Mouse (Mus musculus) limb, embryonic 11.5 days (tissue): ENCODE measurements around the gene Nit2. TPM values are rescaled to one million over a fixed set of nuclear protein-coding genes. Genes with fewer than 3 reads are reported as not detected.

Experiments
- ATAC-seq: fragments of 200-750 bp; cut with Nextera tagmentation; 2 replicates; pipeline ENCODE4 v1.8.0; 2017; ENCODE audit warnings: low read depth; ENCODE audit not compliant: insufficient number of reproducible peaks, low FRiP score, low TSS enrichment
- DNase-seq: peaks from one replicate; pipeline ENCODE4 v3.0.0-alpha.2; 2015; ENCODE audit warnings: low spot score
- H3K27ac ChIP-seq: fragments of 300-500 bp; sonication (generic); replicated peaks from 2 replicates; pipeline ENCODE4 v1.5.1; 2014; ENCODE audit warnings: low read depth, mild to moderate bottlenecking, low read length
- H3K27me3 ChIP-seq: fragments of 300-500 bp; sonication (generic); 2 replicates; pipeline ENCODE4 v1.6.1; 2014; ENCODE audit warnings: mild to moderate bottlenecking, low read length, mixed read lengths; ENCODE audit not compliant: control insufficient read depth, insufficient read depth
- H3K36me3 ChIP-seq: fragments of 300-500 bp; sonication (generic); 2 replicates; pipeline ENCODE4 v1.6.1; 2014; ENCODE audit warnings: mild to moderate bottlenecking, low read length, moderate library complexity, mixed read lengths; ENCODE audit not compliant: control insufficient read depth, insufficient read depth
- H3K4me1 ChIP-seq: fragments of 300-500 bp; sonication (generic); 2 replicates; pipeline ENCODE4 v1.6.1; 2014; ENCODE audit warnings: low read length, mixed read lengths; ENCODE audit not compliant: control insufficient read depth, insufficient read depth
- H3K4me2 ChIP-seq: fragments of 300-500 bp; sonication (generic); 2 replicates; pipeline ENCODE4 v1.6.1; 2014; ENCODE audit warnings: low read depth, mild to moderate bottlenecking, moderate library complexity; ENCODE audit not compliant: severe bottlenecking
- H3K4me3 ChIP-seq: fragments of 300-500 bp; sonication (generic); 2 replicates; pipeline ENCODE4 v1.5.1; 2014; ENCODE audit warnings: low read depth, low read length
- H3K9ac ChIP-seq: fragments of 300-500 bp; sonication (generic); 2 replicates; pipeline ENCODE4 v1.6.1; 2014; ENCODE audit warnings: mild to moderate bottlenecking, low read length
- H3K9me3 ChIP-seq: fragments of 300-500 bp; sonication (generic); 2 replicates; pipeline ENCODE4 v1.6.1; 2016; ENCODE audit warnings: low read length; ENCODE audit not compliant: control insufficient read depth
- WGBS: fragments of 180-500 bp; shearing (Covaris S2); extraction: QIAGEN DNeasy Blood & Tissue Kit; methylation state at CpG from one replicate; pipeline ENCODE4 v1.1.7; 2014; 5-methylcytosine and 5-hydroxymethylcytosine counted together
- polyA plus RNA-seq: library from polyadenylated mRNA; unstranded; fragments of >200 nt; fragmentation: Nextera tagmentation; extraction: Ambion mirVana; gene quantifications from 2 replicates; pipeline ENCODE4 v1.2.1, GENCODE M21; 2014

Nit2 gene
- 70.0 and 71.5 TPM in 2 replicates for polyA plus RNA-seq

- ATAC-seq (peak; percentile 99), DNase-seq (peak; percentile 97)
- peak within 1 kb of the TSS; percentile 85 for H3K27ac ChIP-seq
- H3K27me3 ChIP-seq = no peaks in the 10 kb centered on the region
- no peaks in the 10 kb centered on the region for H3K36me3 ChIP-seq
- WGBS = under 1% methylated on average over 58 of the region's 58 CpGs
- peak within 1 kb of the TSS; percentile 84 for H3K4me3 ChIP-seq
- no peaks in the 10 kb centered on the region for H3K4me1 ChIP-seq
- H3K9ac ChIP-seq = peak within 1 kb of the TSS; percentile 80
- H3K4me2 ChIP-seq = peak within 1 kb of the TSS; percentile 71
- no peaks in the 10 kb centered on the region for H3K9me3 ChIP-seq
Measured at GRCm38 (mm10) chr16:57166611-57167513, at the start of gene Nit2. TSS of gene Nit2 (minus strand) at chr16:57167341.

DNA sequence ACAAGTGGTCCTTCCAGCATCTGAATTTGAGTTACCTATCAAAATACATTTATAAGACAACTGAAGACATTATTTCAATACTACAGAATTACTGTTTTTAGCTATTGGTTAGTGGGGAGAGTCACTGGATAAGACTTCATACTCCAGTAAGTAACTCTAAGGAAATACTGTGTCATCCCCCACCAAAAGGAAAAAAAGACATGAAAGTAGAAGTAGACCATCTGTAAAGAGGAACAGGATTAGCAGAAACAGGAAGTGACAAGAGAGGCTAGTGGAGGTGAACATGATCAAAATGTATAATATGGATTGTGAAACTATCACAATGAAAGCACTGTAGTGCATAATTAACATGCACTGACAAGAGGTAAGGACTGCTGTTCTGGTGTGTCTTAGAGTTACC is 48.8 kb upstream of the Nit2 start:
- DNase-seq (no peak), ATAC-seq (no peak)
- Histone ChIP-seq H3K4me1 (no peaks in the 10 kb centered on the region), H3K9me3 (no peaks in the 10 kb centered on the region), H3K4me2 (no peak overlapping the region), H3K4me3 (no peak overlapping the region), H3K9ac (no peak overlapping the region), H3K36me3 (peaks cover 2% of the 10 kb centered on the region; the same call in 1 of the 2 replicates), H3K27ac (no peak overlapping the region), H3K27me3 (no peaks in the 10 kb centered on the region)

DNA sequence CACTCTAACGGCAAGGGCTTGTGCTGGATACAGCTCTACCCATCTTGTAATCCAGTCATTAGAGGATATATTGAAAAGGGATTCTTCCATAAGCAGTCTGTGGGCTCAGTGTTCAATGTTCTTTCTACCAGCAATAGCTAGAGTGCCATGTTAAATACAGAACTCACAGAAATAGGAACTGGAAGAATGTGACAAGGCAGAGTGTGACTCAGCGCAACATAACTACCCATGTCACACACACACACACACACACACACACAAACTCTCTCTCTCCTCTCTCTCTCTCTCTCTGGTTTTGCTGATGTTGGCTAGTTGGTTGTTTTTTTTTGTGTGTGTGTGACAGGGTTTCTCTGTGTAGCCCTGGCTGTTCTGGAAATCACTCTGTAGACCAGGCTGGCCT is 43.9 kb upstream of the Nit2 start:
- Histone ChIP-seq H3K4me2 (no peak overlapping the region), H3K9ac (no peak overlapping the region)
- WGBS = 94% methylated on average over 2 of the region's 2 CpGs

GRCm38 (mm10) chr16:57208342-57208741 is 41.2 kb upstream of the Nit2 start:
- H3K4me2 ChIP-seq = no peak overlapping the region
- H3K9me3 ChIP-seq = no peaks in the 10 kb centered on the region
- no peak overlapping the region for H3K9ac ChIP-seq
- DNase-seq (no peak), ATAC-seq (no peak)
- H3K27ac ChIP-seq = no peak overlapping the region
- H3K27me3 ChIP-seq = no peaks in the 10 kb centered on the region
- peaks cover 2% of the 10 kb centered on the region; the same call in 1 of the 2 replicates for H3K36me3 ChIP-seq
- 86% methylated on average over 2 of the region's 2 CpGs for WGBS
- H3K4me1 ChIP-seq = no peaks in the 10 kb centered on the region
- no peak overlapping the region for H3K4me3 ChIP-seq

More for the DNA sequence above, 43.9 kb upstream of the Nit2 start:
- Histone ChIP-seq H3K36me3 (peaks cover 2% of the 10 kb centered on the region; the same call in 1 of the 2 replicates), H3K4me3 (no peak overlapping the region), H3K9me3 (no peaks in the 10 kb centered on the region), H3K27me3 (no peaks in the 10 kb centered on the region), H3K4me1 (no peaks in the 10 kb centered on the region), H3K27ac (no peak overlapping the region)
- DNase-seq = no peak
- no peak for ATAC-seq

DNA sequence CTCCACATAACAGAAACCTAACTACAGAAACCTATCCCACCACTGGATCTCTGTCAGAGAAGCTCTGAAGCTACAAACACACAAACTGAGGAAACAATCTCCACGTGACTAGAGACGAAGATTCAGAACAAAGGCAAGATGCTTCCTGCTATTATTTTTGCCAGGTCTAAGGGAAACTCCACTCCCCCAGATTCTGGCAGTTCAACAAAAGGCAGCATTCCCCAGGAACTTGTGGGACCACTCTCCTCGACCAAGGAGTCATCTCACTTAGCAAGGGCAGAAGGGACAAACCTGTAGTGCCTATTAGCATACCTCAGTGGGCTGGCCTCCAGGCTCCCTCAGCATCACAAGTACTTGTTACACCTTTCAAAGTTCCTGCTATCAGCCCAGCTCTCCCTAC is 30.1 kb upstream of the Nit2 start:
- H3K9me3 ChIP-seq = no peaks in the 10 kb centered on the region
- H3K27ac ChIP-seq = no peak overlapping the region
- no peak overlapping the region for H3K4me3 ChIP-seq
- no peaks in the 10 kb centered on the region for H3K4me1 ChIP-seq
- H3K4me2 ChIP-seq = no peak overlapping the region
- no peak for DNase-seq
- H3K27me3 ChIP-seq = no peaks in the 10 kb centered on the region
- peaks cover 2% of the 10 kb centered on the region; the same call in 1 of the 2 replicates for H3K36me3 ChIP-seq
- no peak for ATAC-seq
- H3K9ac ChIP-seq = no peak overlapping the region
- WGBS = 61% methylated on average over 3 of the region's 3 CpGs

- ATAC-seq (no peak), DNase-seq (no peak)
- Histone ChIP-seq H3K4me1 (no peaks in the 10 kb centered on the region), H3K4me2 (no peak overlapping the region), H3K36me3 (peaks cover 2% of the 10 kb centered on the region; the same call in 1 of the 2 replicates), H3K4me3 (no peak overlapping the region), H3K27ac (no peak overlapping the region), H3K27me3 (no peaks in the 10 kb centered on the region), H3K9ac (no peak overlapping the region), H3K9me3 (no peaks in the 10 kb centered on the region)
- WGBS = 89% methylated on average over 5 of the region's 5 CpGs
Measured at GRCm38 (mm10) chr16:57196590-57196989, 29.4 kb upstream of the Nit2 start.

DNA sequence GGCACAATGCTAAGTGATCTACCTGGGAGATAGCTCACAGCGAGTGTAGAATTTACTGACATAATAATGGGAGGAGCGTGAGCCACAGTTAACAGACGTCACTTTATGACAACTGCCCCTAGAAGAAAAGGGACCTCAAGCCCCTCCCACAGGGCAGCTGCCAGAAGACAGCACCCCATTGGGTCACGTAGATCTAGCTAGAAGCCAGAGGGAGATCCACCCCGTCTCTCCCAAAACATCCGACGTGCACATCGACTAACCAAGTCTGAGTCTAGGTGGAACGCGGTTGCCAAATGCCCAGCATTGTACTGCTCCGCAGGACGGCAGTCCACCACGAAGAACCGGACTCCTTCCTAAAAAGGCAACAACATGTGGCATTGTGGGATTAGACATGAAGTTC is 24.1 kb upstream of the Nit2 start:
- Histone ChIP-seq H3K4me2 (no peak overlapping the region), H3K9me3 (no peaks in the 10 kb centered on the region), H3K4me1 (no peaks in the 10 kb centered on the region), H3K36me3 (peaks cover 3% of the 10 kb centered on the region; the same call in 1 of the 2 replicates), H3K9ac (no peak overlapping the region), H3K4me3 (no peak overlapping the region), H3K27me3 (no peaks in the 10 kb centered on the region), H3K27ac (no peak overlapping the region)
- DNase-seq = no peak
- 94% methylated on average over 14 of the region's 14 CpGs for WGBS
- ATAC-seq = no peak

- Histone ChIP-seq H3K36me3 (peaks cover 3% of the 10 kb centered on the region; the same call in 1 of the 2 replicates), H3K9me3 (no peaks in the 10 kb centered on the region), H3K4me3 (no peak overlapping the region), H3K27ac (no peak overlapping the region), H3K9ac (no peak overlapping the region), H3K4me2 (no peak overlapping the region), H3K4me1 (no peaks in the 10 kb centered on the region), H3K27me3 (no peaks in the 10 kb centered on the region)
- ATAC-seq (no peak), DNase-seq (no peak)
- 93% methylated on average over 8 of the region's 8 CpGs for WGBS
Measured at GRCm38 (mm10) chr16:57190390-57190789, 23.2 kb upstream of the Nit2 start.
